Mouse (Mus musculus): ENCODE data around the gene Csad. TPM values are rescaled to one million over a fixed set of nuclear protein-coding genes. Genes with fewer than 3 reads are reported as not detected.

Csad gene
- polyA plus RNA-seq, 1 experiment from 2014 or later, result 26.8 TPM

DNA sequence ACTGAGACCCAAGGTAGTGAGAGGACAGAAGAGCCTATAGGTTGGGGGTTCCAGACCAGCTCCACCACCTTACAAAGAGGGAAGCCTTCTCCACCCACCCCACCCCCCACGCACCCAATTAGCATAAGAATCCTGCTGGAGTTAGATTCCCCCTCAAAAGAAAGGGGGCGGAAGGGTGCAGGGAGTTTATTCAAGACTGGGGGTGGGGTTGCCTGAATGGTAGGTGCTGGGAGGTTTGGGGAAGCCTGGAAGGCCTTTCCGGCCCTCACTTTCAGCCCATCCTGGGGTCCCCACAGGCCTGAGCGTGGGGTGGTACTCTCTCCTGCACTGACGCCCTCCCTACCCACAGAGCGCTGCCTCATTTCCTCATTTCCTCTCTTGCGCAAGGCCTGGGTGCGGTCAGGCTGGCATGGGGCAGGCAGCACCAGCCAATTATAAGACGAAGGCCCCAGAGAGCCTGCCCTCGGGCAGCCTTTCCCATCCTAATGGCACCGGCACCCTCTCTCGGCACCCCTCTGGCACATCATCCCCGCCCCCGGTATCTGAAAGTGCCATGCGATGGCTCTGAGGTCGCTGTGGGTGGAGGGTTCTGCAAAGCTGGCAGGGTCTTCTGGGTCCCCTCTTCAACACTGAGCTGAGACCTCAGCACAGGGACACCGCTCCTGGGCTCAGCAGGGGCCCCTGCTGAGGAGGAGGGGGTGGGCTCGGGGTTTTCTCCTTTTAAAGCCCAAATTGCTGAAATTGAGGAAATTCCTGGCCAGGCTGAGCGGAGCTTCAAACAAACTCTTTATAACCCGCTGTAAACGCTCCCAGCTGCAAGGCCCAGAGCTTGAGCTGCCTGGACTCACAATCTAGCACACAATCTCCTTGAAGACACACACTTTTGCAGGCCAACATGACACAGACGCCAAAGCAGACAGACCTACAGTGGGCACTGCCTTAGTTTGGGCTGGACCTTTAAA is 39.0 kb upstream of the Csad start:
- H3K27me3 ChIP-seq (replicated peaks; ENCODE audit: control insufficient read depth, insufficient read depth, low read length), result no peaks in the 10 kb centered on the region
- H3K4me1 ChIP-seq (replicated peaks; ENCODE audit: control insufficient read depth, insufficient read depth, low read length), result peaks cover 8% of the 10 kb centered on the region
- peak overlapping the region; percentile 75 for H3K4me3 ChIP-seq (ENCODE audit: low read depth, low read length)
- WGBS, result 19% methylated on average over 22 of the region's 22 CpGs
- peaks cover 6% of the 10 kb centered on the region; the same call in 1 of the 2 replicates for H3K36me3 ChIP-seq (ENCODE audit: control insufficient read depth, insufficient read depth)
- ATAC-seq, result peak; percentile 26
- peak overlapping the region; percentile 35; the same call in 1 of the 2 replicates for H3K27ac ChIP-seq (ENCODE audit: low read depth, low read length)
- peak overlapping the region; percentile 97 for H3K4me2 ChIP-seq (replicated peaks; ENCODE audit: low read depth)
- peak overlapping the region; percentile 37; the same call in 1 of the 2 replicates for H3K9ac ChIP-seq (ENCODE audit: low read depth, low read length)
- H3K9me3 ChIP-seq (ENCODE audit: control insufficient read depth), result no peaks in the 10 kb centered on the region
- no peak for TF ChIP-seq CTCF (IDR thresholded peaks at IDR 0.05; ENCODE audit: low read depth)

DNA sequence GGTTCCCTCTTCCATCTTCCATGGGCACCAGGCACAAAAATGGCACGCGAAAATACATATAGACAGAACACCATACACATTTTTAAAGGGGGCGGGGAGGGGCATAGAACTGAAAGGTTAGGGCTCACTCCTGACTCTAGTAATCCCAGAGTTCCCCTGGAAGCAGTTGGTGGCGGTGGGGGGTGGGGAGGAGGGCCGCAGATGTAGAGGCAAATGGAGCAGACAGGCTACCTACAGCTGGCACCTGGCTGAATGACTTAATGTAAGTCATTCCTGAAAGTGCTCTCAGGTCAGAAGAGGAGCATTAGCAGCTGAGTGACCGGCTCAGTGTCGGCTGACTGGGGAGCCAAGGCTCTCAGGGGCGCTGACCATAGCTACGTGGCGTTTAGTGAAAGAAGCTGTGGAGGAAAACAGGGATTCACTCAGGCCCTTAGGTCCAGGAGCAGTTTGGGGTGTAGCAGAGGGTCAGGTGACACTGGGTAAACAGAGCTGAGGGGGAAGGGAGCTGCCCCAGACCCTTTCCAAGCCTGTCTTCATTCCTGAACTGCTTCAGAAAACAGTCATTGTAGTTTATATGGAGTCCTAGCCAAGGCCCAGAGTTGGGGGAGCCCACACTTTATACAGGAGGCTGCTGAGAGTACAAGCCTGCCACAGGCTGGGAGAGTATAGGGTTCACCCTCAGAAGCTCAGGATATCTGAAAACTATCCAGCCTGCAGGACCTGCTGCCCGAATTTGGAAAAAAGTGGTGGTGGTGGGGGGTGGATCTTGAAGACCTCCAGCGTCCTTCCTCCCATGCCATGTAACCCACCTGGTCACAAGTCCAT is 38.1 kb upstream of the Csad start:
- no peak for ATAC-seq
- no peak overlapping the region for H3K9ac ChIP-seq (ENCODE audit: low read depth, low read length)
- peaks cover 8% of the 10 kb centered on the region for H3K4me1 ChIP-seq (replicated peaks; ENCODE audit: control insufficient read depth, insufficient read depth, low read length)
- H3K27ac ChIP-seq (ENCODE audit: low read depth, low read length), result 0 out of 2 replicates have a peak overlapping the region, but pooled peaks have one; percentile 35
- WGBS, result 55% methylated on average over 12 of the region's 12 CpGs
- no peak for TF ChIP-seq CTCF (IDR thresholded peaks at IDR 0.05; ENCODE audit: low read depth)
- peak overlapping the region; percentile 97 for H3K4me2 ChIP-seq (replicated peaks; ENCODE audit: low read depth)
- peak overlapping the region; percentile 75; the same call in 1 of the 2 replicates for H3K4me3 ChIP-seq (ENCODE audit: low read depth, low read length)
- no peaks in the 10 kb centered on the region for H3K27me3 ChIP-seq (replicated peaks; ENCODE audit: control insufficient read depth, insufficient read depth, low read length)
- no peaks in the 10 kb centered on the region for H3K9me3 ChIP-seq (ENCODE audit: control insufficient read depth)
- H3K36me3 ChIP-seq (ENCODE audit: control insufficient read depth, insufficient read depth), result peaks cover 7% of the 10 kb centered on the region; the same call in 1 of the 2 replicates

DNA sequence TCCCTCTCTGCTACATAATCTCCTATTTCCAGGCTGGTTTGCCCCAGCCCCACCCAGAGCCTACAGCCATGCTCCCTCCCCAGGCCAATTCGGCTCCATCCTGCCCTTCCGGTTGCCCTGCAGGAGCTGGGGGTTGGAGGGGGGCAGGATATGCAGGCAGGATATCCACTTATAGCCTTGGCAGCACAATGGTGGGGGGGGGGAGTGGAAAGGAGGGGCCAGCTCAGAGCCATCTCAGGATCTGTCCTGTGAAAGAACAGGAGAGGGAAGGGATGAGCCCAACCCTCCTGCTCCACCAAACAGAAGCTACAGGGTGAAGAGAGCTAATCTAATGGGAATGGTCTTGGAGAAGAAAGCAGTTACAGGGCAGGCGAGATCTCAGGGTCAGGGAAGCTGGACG is 36.1 kb upstream of the Csad start:
- no peak for TF ChIP-seq CTCF (IDR thresholded peaks at IDR 0.05; ENCODE audit: low read depth)
- Histone ChIP-seq H3K27me3 (replicated peaks; ENCODE audit: control insufficient read depth, insufficient read depth, low read length) (no peaks in the 10 kb centered on the region), H3K4me1 (replicated peaks; ENCODE audit: control insufficient read depth, insufficient read depth, low read length) (peaks cover 11% of the 10 kb centered on the region), H3K9me3 (ENCODE audit: control insufficient read depth) (no peaks in the 10 kb centered on the region), H3K36me3 (ENCODE audit: control insufficient read depth, insufficient read depth) (peaks cover 7% of the 10 kb centered on the region; the same call in 1 of the 2 replicates), H3K4me2 (replicated peaks; ENCODE audit: low read depth) (no peak overlapping the region), H3K27ac (ENCODE audit: low read depth, low read length) (no peak overlapping the region), H3K9ac (ENCODE audit: low read depth, low read length) (no peak overlapping the region), H3K4me3 (ENCODE audit: low read depth, low read length) (no peak overlapping the region)
- WGBS, result 80% methylated on average over 4 of the region's 4 CpGs
- no peak for ATAC-seq

DNA sequence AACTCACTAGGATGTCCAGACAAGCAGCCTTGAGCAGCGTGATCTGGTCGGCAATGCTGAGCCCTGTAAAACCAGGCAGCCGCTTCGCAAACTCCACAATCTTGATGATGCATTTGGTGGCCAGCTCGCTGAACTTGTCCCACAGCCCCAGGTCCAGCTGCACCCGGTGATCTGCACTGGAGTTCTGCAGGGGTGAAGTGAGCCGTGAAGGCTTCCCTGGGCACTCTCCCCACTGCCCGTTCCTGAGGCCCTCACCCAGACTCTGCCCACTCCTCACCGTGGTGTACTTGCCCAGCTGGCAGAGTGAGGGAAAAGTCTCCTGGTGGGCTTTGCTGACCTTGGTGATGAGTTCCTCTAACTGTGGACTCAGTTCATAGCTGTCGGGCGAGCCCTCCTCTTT is 35.3 kb upstream of the Csad start:
- Histone ChIP-seq H3K36me3 (ENCODE audit: control insufficient read depth, insufficient read depth) (peaks cover 7% of the 10 kb centered on the region; the same call in 1 of the 2 replicates), H3K27me3 (replicated peaks; ENCODE audit: control insufficient read depth, insufficient read depth, low read length) (no peaks in the 10 kb centered on the region), H3K4me1 (replicated peaks; ENCODE audit: control insufficient read depth, insufficient read depth, low read length) (peaks cover 9% of the 10 kb centered on the region), H3K4me2 (replicated peaks; ENCODE audit: low read depth) (no peak overlapping the region), H3K9ac (ENCODE audit: low read depth, low read length) (no peak overlapping the region), H3K4me3 (ENCODE audit: low read depth, low read length) (no peak overlapping the region), H3K9me3 (ENCODE audit: control insufficient read depth) (no peaks in the 10 kb centered on the region), H3K27ac (ENCODE audit: low read depth, low read length) (no peak overlapping the region)
- ATAC-seq, result no peak
- TF ChIP-seq CTCF (IDR thresholded peaks at IDR 0.05; ENCODE audit: low read depth), result no peak
- WGBS, result 76% methylated on average over 11 of the region's 11 CpGs

DNA sequence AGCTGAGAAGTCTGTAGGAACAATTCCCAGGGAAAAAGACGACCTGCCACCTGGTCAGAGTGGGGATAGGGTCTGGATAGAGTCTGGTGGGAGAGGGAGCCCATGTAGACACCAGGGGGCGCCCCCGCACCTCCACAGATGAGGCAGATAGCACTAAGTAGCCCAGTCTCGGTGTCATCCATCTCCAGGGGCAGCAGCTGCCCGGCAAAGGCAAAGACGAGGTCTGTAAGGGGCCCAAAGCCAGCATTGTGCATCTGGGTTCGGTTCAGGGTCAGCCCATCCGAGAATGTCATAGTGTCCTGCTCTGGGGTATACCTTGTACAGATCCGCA is 34.7 kb upstream of the Csad start:
- no peak overlapping the region for H3K4me3 ChIP-seq (ENCODE audit: low read depth, low read length)
- H3K36me3 ChIP-seq (ENCODE audit: control insufficient read depth, insufficient read depth), result peaks cover 7% of the 10 kb centered on the region; the same call in 1 of the 2 replicates
- H3K27me3 ChIP-seq (replicated peaks; ENCODE audit: control insufficient read depth, insufficient read depth, low read length), result no peaks in the 10 kb centered on the region
- no peak overlapping the region for H3K4me2 ChIP-seq (replicated peaks; ENCODE audit: low read depth)
- no peaks in the 10 kb centered on the region for H3K9me3 ChIP-seq (ENCODE audit: control insufficient read depth)
- no peak for ATAC-seq
- H3K27ac ChIP-seq (ENCODE audit: low read depth, low read length), result no peak overlapping the region
- peaks cover 8% of the 10 kb centered on the region; the same call in 1 of the 2 replicates for H3K4me1 ChIP-seq (replicated peaks; ENCODE audit: control insufficient read depth, insufficient read depth, low read length)
- H3K9ac ChIP-seq (ENCODE audit: low read depth, low read length), result no peak overlapping the region
- peak; percentile 97 for TF ChIP-seq CTCF (IDR thresholded peaks at IDR 0.05; ENCODE audit: low read depth)
- WGBS, result 18% methylated on average over 9 of the region's 9 CpGs

All from intestine, postnatal 0 days (tissue).